Comparison of ENCODE assay signal across 12 mouse cellular contexts in genomic region chr4:106868737-106869438, GRCm38 (mm10). TPM values are rescaled to one million over a fixed set of nuclear protein-coding genes. Genes with fewer than 3 reads are reported as not detected.
DNase-seq lines count a peak whose midpoint lies in the region; ATAC-seq and TF ChIP-seq lines count a peak whose summit lies in the region.
"Had no signal": no experiment of that assay in that cellular context is flagged by ENCODE, and none has a peak within 500 bp of the region (broad histone marks: within the 10 kb centered on the region; RNA-seq: fewer than 3 reads in every experiment).

No protein-coding gene starts in this region.

- DNase-seq in heart, postnatal 14 days: no peak
- DNase-seq in gastrocnemius, postnatal 25 days: peak; percentile 21
- no peak for DNase-seq in kidney, postnatal 14 days
- no peak for DNase-seq in cerebellum, adult 18-20 months
- DNase-seq: cerebellum, postnatal 25 days; kidney, adult 11 months had no signal

- peak overlapping the region; percentile 12; the same call in 1 of the 2 replicates for H3K4me2 ChIP-seq in heart, embryonic 15.5 days
- H3K4me2 ChIP-seq: neural tube, embryonic 12.5 days had no signal

- no peak overlapping the region for H3K9ac ChIP-seq in heart, embryonic 15.5 days
- H3K9ac ChIP-seq: neural tube, embryonic 12.5 days had no signal

- H3K9me3 ChIP-seq in heart, embryonic 15.5 days (replicated peaks): no peaks in the 10 kb centered on the region
- no peaks in the 10 kb centered on the region for H3K9me3 ChIP-seq in E14TG2a.4 (ENCODE audit: low read length)
- H3K9me3 ChIP-seq: neural tube, embryonic 12.5 days had no signal

- H3K27me3 ChIP-seq in heart, embryonic 15.5 days: no peaks in the 10 kb centered on the region
- no peaks in the 10 kb centered on the region for H3K27me3 ChIP-seq in E14TG2a.4 (ENCODE audit: insufficient read depth, low read length)
- H3K27me3 ChIP-seq: neural tube, embryonic 12.5 days; Patski had no signal

- peaks cover 38% of the 10 kb centered on the region for H3K4me1 ChIP-seq in heart, embryonic 15.5 days (replicated peaks)
- peaks cover 83% of the 10 kb centered on the region for H3K4me1 ChIP-seq in E14TG2a.4 (replicated peaks; ENCODE audit: low read depth, low read length)

- 19% methylated on average over 12 of the region's 12 CpGs for WGBS in heart, embryonic 15.5 days

- H3K27ac ChIP-seq in heart, embryonic 15.5 days: peak overlapping the region; percentile 56
- H3K27ac ChIP-seq: neural tube, embryonic 12.5 days had no signal

- TF ChIP-seq CTCF in E14TG2a.4 (conservative IDR thresholded peaks at IDR 0.05; ENCODE audit: low read length): no peak

- H3K36me3 ChIP-seq in heart, embryonic 15.5 days: no peaks in the 10 kb centered on the region
- H3K36me3 ChIP-seq in E14TG2a.4 (ENCODE audit: insufficient read depth, low read length): no peaks in the 10 kb centered on the region
- H3K36me3 ChIP-seq: neural tube, embryonic 12.5 days had no signal

- intact Hi-C loops in heart, postnatal 14 days (cut with DNase I): no loop called here

- ATAC-seq in heart, embryonic 15.5 days (replicated peaks; ENCODE audit: insufficient number of reproducible peaks, insufficient read depth, low FRiP score, low read depth): peak; percentile 58
- peak; percentile 19; the same call in 1 of the 2 replicates for ATAC-seq in megakaryocyte, adult 5-6 weeks (ENCODE audit: poor library complexity, severe bottlenecking)
- no peak for ATAC-seq in erythroblast, adult 5-6 weeks (replicated peaks; ENCODE audit: low FRiP score, poor library complexity, severe bottlenecking)
- ATAC-seq: Patski had no signal

- H3K4me3 ChIP-seq in heart, embryonic 15.5 days: no peak overlapping the region
- H3K4me3 ChIP-seq in E14TG2a.4 (replicated peaks; ENCODE audit: low read length): peak overlapping the region; percentile 41
- H3K4me3 ChIP-seq: neural tube, embryonic 12.5 days had no signal

RNA-seq across cellular contexts. Expression of gene Ssbp3, which starts 41.6 kb away (rescaled TPM):
- 53.3 and 69.1 TPM in 2 replicates for polyA plus RNA-seq in heart, embryonic 15.5 days (2015; fragmentation: Nextera tagmentation; extraction: Ambion mirVana)
- total RNA-seq in heart, postnatal 14 days (2021): 10 to 100 TPM; 42.5 to 46.9 TPM
- 10 to 100 TPM; 18.7 to 19.5 TPM for total RNA-seq in gastrocnemius, postnatal 25 days (2021)
- 26.2 and 27.6 TPM in 2 replicates for total RNA-seq in megakaryocyte, adult 5-6 weeks (2015)
- 21.6 and 23.9 TPM in 2 replicates for total RNA-seq in megakaryocyte, adult 5-6 weeks (2017)
- total RNA-seq in erythroblast, adult 5-6 weeks (2015; ENCODE audit: low replicate concordance): 55.9 and 73.4 TPM in 2 replicates
- total RNA-seq in erythroblast, adult 5-6 weeks (2017; ENCODE audit: low replicate concordance): 49.8 and 56.6 TPM in 2 replicates
